Mouse (Mus musculus) forebrain, embryonic 12.5 days (tissue): ENCODE results near the gene Lgals1. TPM values are rescaled to one million over a fixed set of nuclear protein-coding genes. Genes with fewer than 3 reads are reported as not detected.
A peak's percentile ranks its signal among the peaks of the same experiment; 100 is the strongest.
"Not testable (repeated sequence)": the region's sequence is repeated elsewhere in the genome, so short reads cannot be mapped to it uniquely, and the experiment has no call there.

Experiments
- ATAC-seq: fragments of 200-750 bp; cut with Nextera tagmentation; 2 replicates; pipeline ENCODE4 v1.8.0; 2017; ENCODE audit warnings: moderate TSS enrichment; ENCODE audit not compliant: low FRiP score
- H3K27ac ChIP-seq: fragments of 300-500 bp; sonication (generic); 2 replicates; pipeline ENCODE4 v1.5.1; 2016; ENCODE audit warnings: mild to moderate bottlenecking
- H3K27me3 ChIP-seq: fragments of 300-500 bp; sonication (generic); 2 replicates; pipeline ENCODE4 v1.6.1; 2016; ENCODE audit warnings: mild to moderate bottlenecking
- H3K36me3 ChIP-seq: fragments of 300-500 bp; sonication (generic); replicated peaks from 2 replicates; pipeline ENCODE4 v1.6.1; 2016; ENCODE audit warnings: mild to moderate bottlenecking
- H3K4me1 ChIP-seq: fragments of 300-500 bp; sonication (generic); 2 replicates; pipeline ENCODE4 v1.6.1; 2016
- H3K4me2 ChIP-seq: fragments of 300-500 bp; sonication (generic); 2 replicates; pipeline ENCODE4 v1.6.1; 2016; ENCODE audit warnings: mild to moderate bottlenecking, moderate library complexity
- H3K4me3 ChIP-seq: fragments of 300-500 bp; sonication (generic); replicated peaks from 2 replicates; pipeline ENCODE4 v1.5.1; 2016; ENCODE audit warnings: mild to moderate bottlenecking
- H3K9ac ChIP-seq: fragments of 300-500 bp; sonication (generic); 2 replicates; pipeline ENCODE4 v1.6.1; 2016; ENCODE audit warnings: mild to moderate bottlenecking
- H3K9me3 ChIP-seq: fragments of 300-500 bp; sonication (generic); 2 replicates; pipeline ENCODE4 v1.6.1; 2016
- WGBS: fragments of 180-500 bp; shearing (Covaris S2); methylation state at CpG from one replicate; pipeline ENCODE4 v1.1.7; 2016; 5-methylcytosine and 5-hydroxymethylcytosine counted together
- polyA plus RNA-seq: library from polyadenylated mRNA; unstranded; fragments of >200 nt; fragmentation: Nextera tagmentation; extraction: Ambion mirVana; gene quantifications from 2 replicates; pipeline ENCODE4 v1.2.1, GENCODE M21; 2016

Gene Lgals1
- polyA plus RNA-seq = 216 and 321 TPM in 2 replicates

GRCm38 (mm10) chr15:78926021-78926919, at the start of gene Lgals1:
Lgals1 (plus strand) TSS chr15:78926725.
- peak within 1 kb of the TSS; percentile 63 for H3K4me2 ChIP-seq
- ATAC-seq = peak; percentile 52
- WGBS = 8% methylated on average over 20 of the region's 20 CpGs
- peaks cover 27% of the 10 kb centered on the region for H3K27me3 ChIP-seq
- H3K27ac ChIP-seq = peak within 1 kb of the TSS; percentile 68
- peak within 1 kb of the TSS; percentile 40 for H3K9ac ChIP-seq
- H3K4me1 ChIP-seq = peaks cover 32% of the 10 kb centered on the region
- peak within 1 kb of the TSS; percentile 28 for H3K4me3 ChIP-seq
- no peaks in the 10 kb centered on the region for H3K36me3 ChIP-seq
- H3K9me3 ChIP-seq = no peaks in the 10 kb centered on the region

GRCm38 (mm10) chr15:78876991-78877809, 49.3 kb upstream of the Lgals1 start, which contains the start of gene Gga1:
Gga1 (plus strand) TSS chr15:78877190.
- H3K4me1 ChIP-seq = peaks cover 42% of the 10 kb centered on the region
- H3K36me3 ChIP-seq = peaks cover 25% of the 10 kb centered on the region
- H3K4me2 ChIP-seq = peak within 1 kb of the TSS; percentile 86
- H3K27ac ChIP-seq = peak within 1 kb of the TSS; percentile 98
- no peaks in the 10 kb centered on the region for H3K27me3 ChIP-seq
- ATAC-seq = peak; percentile 91
- H3K9ac ChIP-seq = peak within 1 kb of the TSS; percentile 87
- H3K9me3 ChIP-seq = no peaks in the 10 kb centered on the region
- peak within 1 kb of the TSS; percentile 73 for H3K4me3 ChIP-seq
- WGBS = under 1% methylated on average over 69 of the region's 95 CpGs

- Histone ChIP-seq H3K4me3 (peak overlapping the region; percentile 73), H3K4me2 (peak overlapping the region; percentile 86), H3K9ac (peak overlapping the region; percentile 87), H3K4me1 (peaks cover 38% of the 10 kb centered on the region), H3K9me3 (no peaks in the 10 kb centered on the region), H3K36me3 (peaks cover 32% of the 10 kb centered on the region), H3K27ac (peak overlapping the region; percentile 98), H3K27me3 (no peaks in the 10 kb centered on the region)
- ATAC-seq = no peak; the same call in 1 of the 2 replicates
- 1% methylated on average over 15 of the region's 17 CpGs for WGBS
Measured at GRCm38 (mm10) chr15:78877810-78878390, 48.6 kb upstream of the Lgals1 start.

- not testable (repeated sequence) for H3K27me3 ChIP-seq, H3K9me3 ChIP-seq, H3K4me3 ChIP-seq, H3K4me2 ChIP-seq, ATAC-seq, H3K27ac ChIP-seq
- H3K9ac ChIP-seq = peak overlapping the region; percentile 1; the same call in 1 of the 2 replicates
- H3K4me1 ChIP-seq = peaks cover 35% of the 10 kb centered on the region
- peaks cover 42% of the 10 kb centered on the region for H3K36me3 ChIP-seq
- 62% methylated on average over 7 of the region's 7 CpGs for WGBS
Measured at GRCm38 (mm10) chr15:78878792-78879516, 47.6 kb upstream of the Lgals1 start.

- Histone ChIP-seq H3K4me2 (no peak overlapping the region), H3K9ac (0 out of 2 replicates have a peak overlapping the region, but pooled peaks have one; percentile 25), H3K36me3 (peaks cover 55% of the 10 kb centered on the region)
Measured at GRCm38 (mm10) chr15:78880432-78880831, 46.1 kb upstream of the Lgals1 start.

GRCm38 (mm10) chr15:78881828-78882227, 44.7 kb upstream of the Lgals1 start:
- no peak for ATAC-seq
- WGBS = 83% methylated on average over 3 of the region's 3 CpGs

More at GRCm38 (mm10) chr15:78880432-78880831, 46.1 kb upstream of the Lgals1 start:
- Histone ChIP-seq H3K9me3 (no peaks in the 10 kb centered on the region), H3K27me3 (no peaks in the 10 kb centered on the region), H3K27ac (no peak overlapping the region), H3K4me1 (peaks cover 30% of the 10 kb centered on the region), H3K4me3 (no peak overlapping the region)
- no peak for ATAC-seq
- WGBS = 96% methylated on average over 8 of the region's 8 CpGs

GRCm38 (mm10) chr15:78889401-78889853, 37.1 kb upstream of the Lgals1 start:
- Histone ChIP-seq H3K9me3 (no peaks in the 10 kb centered on the region), H3K4me1 (0 out of 2 replicates have a peak, but pooled peaks cover 3% of the 10 kb centered on the region), H3K27me3 (no peaks in the 10 kb centered on the region), H3K27ac (no peak overlapping the region), H3K9ac (no peak overlapping the region), H3K36me3 (peaks cover 91% of the 10 kb centered on the region), H3K4me2 (no peak overlapping the region), H3K4me3 (no peak overlapping the region)
- no peak for ATAC-seq
- 19% methylated on average over 13 of the region's 13 CpGs for WGBS

More at GRCm38 (mm10) chr15:78881828-78882227, 44.7 kb upstream of the Lgals1 start:
- Histone ChIP-seq H3K4me3 (no peak overlapping the region), H3K4me2 (no peak overlapping the region), H3K9me3 (no peaks in the 10 kb centered on the region), H3K36me3 (peaks cover 68% of the 10 kb centered on the region), H3K27me3 (no peaks in the 10 kb centered on the region), H3K27ac (no peak overlapping the region), H3K9ac (no peak overlapping the region), H3K4me1 (peaks cover 18% of the 10 kb centered on the region)

- no peak for ATAC-seq
- Histone ChIP-seq H3K4me1 (0 out of 2 replicates have a peak, but pooled peaks cover 3% of the 10 kb centered on the region), H3K4me3 (no peak overlapping the region), H3K9ac (no peak overlapping the region), H3K9me3 (no peaks in the 10 kb centered on the region), H3K27ac (no peak overlapping the region), H3K36me3 (peaks cover 67% of the 10 kb centered on the region), H3K4me2 (no peak overlapping the region), H3K27me3 (no peaks in the 10 kb centered on the region)
- 70% methylated on average over 7 of the region's 7 CpGs for WGBS
Measured at GRCm38 (mm10) chr15:78892440-78892839, 34.1 kb upstream of the Lgals1 start.

- Histone ChIP-seq H3K9me3 (no peaks in the 10 kb centered on the region), H3K9ac (no peak overlapping the region), H3K4me1 (peaks cover 11% of the 10 kb centered on the region; the same call in 1 of the 2 replicates), H3K36me3 (peaks cover 44% of the 10 kb centered on the region), H3K4me2 (no peak overlapping the region), H3K27ac (no peak overlapping the region), H3K4me3 (no peak overlapping the region), H3K27me3 (peaks cover 13% of the 10 kb centered on the region; the same call in 1 of the 2 replicates)
- no peak for ATAC-seq
- 76% methylated on average over 13 of the region's 13 CpGs for WGBS
Measured at GRCm38 (mm10) chr15:78894726-78895125, 31.8 kb upstream of the Lgals1 start.

- Histone ChIP-seq H3K4me2 (no peak overlapping the region), H3K4me1 (peaks cover 21% of the 10 kb centered on the region), H3K4me3 (no peak overlapping the region), H3K27ac (no peak overlapping the region), H3K27me3 (peaks cover 23% of the 10 kb centered on the region), H3K9ac (no peak overlapping the region), H3K36me3 (peaks cover 36% of the 10 kb centered on the region), H3K9me3 (no peaks in the 10 kb centered on the region)
- no peak for ATAC-seq
- WGBS = 81% methylated on average over 2 of the region's 2 CpGs
Measured at GRCm38 (mm10) chr15:78895741-78896140, 30.8 kb upstream of the Lgals1 start.

GRCm38 (mm10) chr15:78896149-78896548, 30.4 kb upstream of the Lgals1 start:
- peaks cover 25% of the 10 kb centered on the region for H3K4me1 ChIP-seq
- H3K36me3 ChIP-seq = peaks cover 32% of the 10 kb centered on the region
- no peak for ATAC-seq
- H3K4me3 ChIP-seq = no peak overlapping the region
- H3K9ac ChIP-seq = no peak overlapping the region
- peaks cover 27% of the 10 kb centered on the region for H3K27me3 ChIP-seq
- WGBS = 88% methylated on average over 3 of the region's 3 CpGs
- no peak overlapping the region for H3K4me2 ChIP-seq
- H3K9me3 ChIP-seq = no peaks in the 10 kb centered on the region
- H3K27ac ChIP-seq = no peak overlapping the region
